Mouse (Mus musculus) MEL (cell line): Measurements from ENCODE around the gene Tmtc1.

Source experiments
- CTCF ChIP-seq, 3 experiments: IDR thresholded peaks in 2 of 3; conservative IDR thresholded peaks in 1 of 3; 2 replicates each; pipeline ENCODE4 v1.5.1; 2011 to 2012; ENCODE audit warnings: low read length in 3 of 3, low read depth in 2 of 3, mild to moderate bottlenecking in 2 of 3, improper control_type of control experiment in 1 of 3, inconsistent platforms in 1 of 3, mixed read lengths in 1 of 3, moderate library complexity in 1 of 3; ENCODE audit not compliant: control insufficient read depth in 1 of 3, insufficient read depth in 1 of 3, poor library complexity in 1 of 3, severe bottlenecking in 1 of 3
- E2F4 ChIP-seq: IDR thresholded peaks from 2 replicates; pipeline ENCODE4 v1.6.1; 2011; ENCODE audit warnings: low read depth, low read length, improper control_type of control experiment, borderline replicate concordance
- KAT2A ChIP-seq: conservative IDR thresholded peaks from 2 replicates; pipeline ENCODE4 v1.6.1; 2012; ENCODE audit warnings: low read depth, low read length, improper control_type of control experiment, inconsistent platforms

- TF ChIP-seq CTCF (IDR thresholded peaks at IDR 0.05 in 2 of 3, conservative IDR thresholded peaks at IDR 0.05 in 1 of 3; ENCODE audit: control insufficient read depth in 1 of 3, insufficient read depth in 1 of 3, low read depth in 2 of 3, low read length in 3 of 3, poor library complexity in 1 of 3, severe bottlenecking in 1 of 3), result no peak
- TF ChIP-seq KAT2A, result no peak
- TF ChIP-seq E2F4, result no peak
Measured at GRCm38 (mm10) chr6:148444796-148445195, 607 bp upstream of the Tmtc1 start.
